Mouse (Mus musculus) megakaryocyte, embryonic 14.5 days (primary cell): ENCODE results near the gene Hoxa10.

Experiments used
- FLI1 ChIP-seq: IDR thresholded peaks from 2 replicates; pipeline ENCODE4 v1.6.1; 2012; ENCODE audit warnings: low read length, inconsistent platforms, mixed read lengths
- GATA1 ChIP-seq: IDR thresholded peaks from 3 replicates; pipeline ENCODE4 v1.6.1; 2012; ENCODE audit warnings: mixed read lengths, low read length, inconsistent platforms, borderline replicate concordance

- TF ChIP-seq GATA1 (no peak), FLI1 (no peak)
Observed at GRCm38 (mm10) chr6:52208072-52208867, 32.4 kb downstream of the Hoxa10 start, which contains the start of gene Hoxa6.
